Mouse (Mus musculus) stomach, postnatal 0 days (tissue): ENCODE measurements at regions not wholly inside any gene's neighbourhood (a gene's known extent, or its start where the extent isn't known, plus 50 kb on each side); places are given as distances from the start of the nearest gene placed in this dataset.
A peak's percentile ranks its signal among the peaks of the same experiment; 100 is the strongest.

Experiments
- ATAC-seq: fragments of 200-750 bp; cut with Nextera tagmentation; 2 replicates; pipeline ENCODE4 v1.8.0; 2017; ENCODE audit not compliant: low FRiP score, low TSS enrichment
- DNase-seq: peaks from one replicate; pipeline ENCODE4 v3.0.0-alpha.2; 2016; ENCODE audit warnings: low spot score
- H3K27ac ChIP-seq: fragments of 300-500 bp; sonication (generic); replicated peaks from 2 replicates; pipeline ENCODE4 v1.5.1; 2014; ENCODE audit warnings: mild to moderate bottlenecking, control low read depth
- H3K27me3 ChIP-seq: fragments of 300-500 bp; sonication (generic); 2 replicates; pipeline ENCODE4 v1.6.1; 2014; ENCODE audit warnings: low read length; ENCODE audit not compliant: control insufficient read depth, insufficient read depth
- H3K36me3 ChIP-seq: fragments of 300-500 bp; sonication (generic); 2 replicates; pipeline ENCODE4 v1.6.1; 2014; ENCODE audit warnings: low read length, mixed read lengths; ENCODE audit not compliant: control insufficient read depth, insufficient read depth
- H3K4me1 ChIP-seq: fragments of 300-500 bp; sonication (generic); replicated peaks from 2 replicates; pipeline ENCODE4 v1.6.1; 2014; ENCODE audit warnings: antibody characterized with exemption; ENCODE audit not compliant: control insufficient read depth, insufficient read depth
- H3K4me2 ChIP-seq: fragments of 300-500 bp; sonication (generic); replicated peaks from 2 replicates; pipeline ENCODE4 v1.6.1; 2014; ENCODE audit warnings: low read depth, mild to moderate bottlenecking, control low read depth, moderate library complexity
- H3K4me3 ChIP-seq: fragments of 300-500 bp; sonication (generic); 2 replicates; pipeline ENCODE4 v1.5.1; 2014; ENCODE audit warnings: low read depth, low read length, control low read depth
- H3K9ac ChIP-seq: fragments of 300-500 bp; sonication (generic); 2 replicates; pipeline ENCODE4 v1.6.1; 2014; ENCODE audit warnings: mild to moderate bottlenecking, low read length, control low read depth, mixed read lengths
- H3K9me3 ChIP-seq: fragments of 300-500 bp; sonication (generic); 2 replicates; pipeline ENCODE4 v1.6.1; 2016; ENCODE audit warnings: low read length; ENCODE audit not compliant: control insufficient read depth
- CTCF ChIP-seq: IDR thresholded peaks from 2 replicates; pipeline ENCODE4 v1.5.1; 2016; ENCODE audit warnings: antibody characterized with exemption, low read depth, mild to moderate bottlenecking, moderate library complexity
- EP300 ChIP-seq: optimal IDR thresholded peaks from 2 replicates; pipeline ENCODE3; 2016; ENCODE audit warnings: antibody characterized with exemption
- WGBS: fragments of 180-500 bp; shearing (Covaris S2); extraction: QIAGEN DNeasy Blood & Tissue Kit; methylation state at CpG from one replicate; pipeline ENCODE4 v1.1.7; 2014; 5-methylcytosine and 5-hydroxymethylcytosine counted together

DNA sequence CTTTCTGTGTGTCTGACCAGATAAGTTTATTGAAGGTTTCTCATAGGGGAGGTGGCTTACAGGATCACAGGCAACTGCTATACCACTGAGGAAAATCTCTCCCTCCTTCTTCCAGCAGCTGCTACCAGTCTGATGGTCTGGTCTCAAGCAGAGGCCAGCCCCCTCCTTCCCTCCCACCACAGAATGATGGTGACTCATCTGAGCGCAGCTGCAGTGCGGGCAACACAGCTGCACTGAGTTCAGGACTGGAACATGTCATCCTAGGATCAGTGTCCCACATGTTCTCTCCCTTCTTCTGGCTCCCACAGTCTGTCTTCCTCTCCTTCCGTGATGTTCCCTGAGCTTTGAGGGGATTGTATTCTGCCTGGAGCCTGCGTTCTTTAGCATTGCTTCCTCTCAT lies 375.1 kb upstream of the Zmiz1 start:
- no peak for DNase-seq
- ATAC-seq: no peak
- 65% methylated on average over 4 of the region's 4 CpGs for WGBS

DNA sequence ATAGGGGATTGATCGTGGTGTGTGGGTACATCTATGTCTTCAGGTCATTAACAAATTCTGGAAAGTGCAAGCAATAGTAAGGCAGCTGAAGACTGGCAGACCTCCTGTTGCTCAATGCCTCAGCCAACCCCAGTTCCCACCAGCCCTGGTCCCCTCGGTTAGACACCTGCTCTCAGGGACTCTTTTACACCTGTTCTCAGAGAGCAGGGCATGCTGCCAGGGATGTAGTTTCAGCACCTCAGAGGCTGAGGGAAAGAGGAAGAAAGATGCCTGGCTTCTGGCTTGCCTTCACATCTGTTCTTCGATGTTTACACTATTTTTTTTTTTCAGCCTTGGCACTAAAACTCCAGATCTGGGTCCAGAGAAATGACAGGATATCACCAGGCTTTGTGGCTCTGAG lies 362.2 kb upstream of the Zmiz1 start:
- Histone ChIP-seq H3K27ac (no peak overlapping the region), H3K4me3 (no peak overlapping the region), H3K4me2 (no peak overlapping the region), H3K36me3 (no peaks in the 10 kb centered on the region), H3K9me3 (0 out of 2 replicates have a peak, but pooled peaks cover 2% of the 10 kb centered on the region), H3K9ac (no peak overlapping the region), H3K27me3 (no peaks in the 10 kb centered on the region), H3K4me1 (no peaks in the 10 kb centered on the region)
- ATAC-seq (no peak), DNase-seq (no peak)
- 81% methylated on average over 3 of the region's 3 CpGs for WGBS
- no peak for TF ChIP-seq EP300
- TF ChIP-seq CTCF: no peak

More for the DNA sequence above, 375.1 kb upstream of the Zmiz1 start:
- H3K9ac ChIP-seq: no peak overlapping the region
- H3K4me3 ChIP-seq: no peak overlapping the region
- no peaks in the 10 kb centered on the region for H3K4me1 ChIP-seq
- no peaks in the 10 kb centered on the region for H3K27me3 ChIP-seq
- TF ChIP-seq EP300 (no peak), CTCF (no peak)
- H3K27ac ChIP-seq: no peak overlapping the region
- no peak overlapping the region for H3K4me2 ChIP-seq
- H3K9me3 ChIP-seq: no peaks in the 10 kb centered on the region
- H3K36me3 ChIP-seq: no peaks in the 10 kb centered on the region

DNA sequence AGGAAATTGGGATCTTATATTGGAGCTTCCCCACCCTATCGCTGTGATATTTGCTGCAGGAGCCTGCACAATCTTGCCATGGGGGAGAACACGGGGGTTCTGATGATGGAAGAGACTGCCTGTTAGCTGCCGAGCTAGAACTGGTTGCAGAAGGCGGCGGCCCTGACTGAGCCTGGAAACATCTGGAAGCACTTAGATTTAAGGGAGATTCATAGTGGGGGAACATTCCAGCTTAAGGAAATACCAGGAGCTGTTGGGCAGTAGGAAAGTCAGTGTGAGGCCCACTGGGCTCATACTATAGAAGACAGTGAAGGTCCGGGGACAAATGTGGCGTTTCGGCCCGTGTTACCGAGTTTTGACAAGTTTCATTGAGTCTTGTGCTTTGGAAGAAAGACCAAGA lies 353.6 kb upstream of the Zmiz1 start:
- Histone ChIP-seq H3K9ac (no peak overlapping the region), H3K9me3 (no peaks in the 10 kb centered on the region), H3K27ac (no peak overlapping the region), H3K27me3 (no peaks in the 10 kb centered on the region), H3K4me2 (no peak overlapping the region), H3K36me3 (no peaks in the 10 kb centered on the region), H3K4me3 (no peak overlapping the region), H3K4me1 (peaks cover 13% of the 10 kb centered on the region; the same call in 1 of the 2 replicates)
- 75% methylated on average over 10 of the region's 10 CpGs for WGBS
- DNase-seq (no peak), ATAC-seq (no peak)
- TF ChIP-seq CTCF (no peak), EP300 (no peak)

DNA sequence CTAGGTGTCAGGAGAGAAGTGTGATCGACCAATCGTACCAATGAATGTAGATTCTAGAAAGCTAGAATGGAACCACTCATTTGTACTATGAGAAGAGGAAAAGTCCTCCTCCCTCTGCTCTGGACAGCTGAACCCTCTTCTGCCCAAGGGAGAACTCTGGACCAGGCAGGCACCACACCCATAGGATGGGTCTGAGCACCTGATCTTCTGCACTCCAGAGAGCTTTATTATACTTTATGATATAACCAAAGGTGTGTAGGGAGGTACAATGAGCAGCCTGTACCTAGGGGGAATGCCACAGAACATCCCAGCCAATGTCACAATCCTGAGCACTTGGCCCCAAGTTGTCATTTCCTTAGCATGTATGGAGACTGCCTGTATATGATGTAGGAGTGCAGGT lies 352.5 kb upstream of the Zmiz1 start:
- H3K36me3 ChIP-seq: no peaks in the 10 kb centered on the region
- H3K9ac ChIP-seq: no peak overlapping the region
- WGBS: 98% methylated on average over 2 of the region's 2 CpGs
- DNase-seq (no peak), ATAC-seq (no peak)
- H3K27ac ChIP-seq: no peak overlapping the region
- no peaks in the 10 kb centered on the region for H3K9me3 ChIP-seq
- H3K4me3 ChIP-seq: no peak overlapping the region
- no peaks in the 10 kb centered on the region for H3K27me3 ChIP-seq
- peaks cover 13% of the 10 kb centered on the region; the same call in 1 of the 2 replicates for H3K4me1 ChIP-seq
- TF ChIP-seq EP300 (no peak), CTCF (no peak)
- H3K4me2 ChIP-seq: no peak overlapping the region

DNA sequence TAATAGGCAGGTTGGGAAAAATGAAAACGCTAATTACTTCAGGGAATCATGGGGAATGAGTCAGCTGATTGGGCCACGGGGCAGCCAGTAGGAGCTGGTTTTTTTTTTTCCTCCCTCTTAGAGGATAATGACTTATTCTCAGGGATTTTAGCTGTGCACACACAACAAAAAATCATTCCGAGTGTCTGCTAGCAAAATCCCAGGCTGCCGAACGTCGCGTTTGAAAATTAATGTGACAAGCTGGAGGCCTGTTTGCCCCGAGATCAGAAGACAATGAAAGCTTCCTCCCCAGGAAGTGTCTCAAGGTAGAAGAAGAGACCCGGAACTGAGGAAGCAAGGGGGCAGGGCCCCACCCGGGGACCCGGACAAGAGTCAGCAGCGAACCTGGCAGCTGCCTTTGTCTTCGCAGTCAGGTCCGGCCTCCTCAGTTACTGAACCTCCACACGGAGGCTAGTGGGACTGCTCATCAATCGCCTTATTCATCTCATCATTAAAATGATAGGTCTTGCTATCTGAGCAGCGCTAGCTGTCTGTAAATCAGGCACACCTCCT lies 350.8 kb upstream of the Zmiz1 start:
- 0 out of 2 replicates have a peak, but pooled peaks have one; percentile 24 for ATAC-seq
- H3K9ac ChIP-seq: peak overlapping the region; percentile 43
- 14% methylated on average over 17 of the region's 17 CpGs for WGBS

DNA sequence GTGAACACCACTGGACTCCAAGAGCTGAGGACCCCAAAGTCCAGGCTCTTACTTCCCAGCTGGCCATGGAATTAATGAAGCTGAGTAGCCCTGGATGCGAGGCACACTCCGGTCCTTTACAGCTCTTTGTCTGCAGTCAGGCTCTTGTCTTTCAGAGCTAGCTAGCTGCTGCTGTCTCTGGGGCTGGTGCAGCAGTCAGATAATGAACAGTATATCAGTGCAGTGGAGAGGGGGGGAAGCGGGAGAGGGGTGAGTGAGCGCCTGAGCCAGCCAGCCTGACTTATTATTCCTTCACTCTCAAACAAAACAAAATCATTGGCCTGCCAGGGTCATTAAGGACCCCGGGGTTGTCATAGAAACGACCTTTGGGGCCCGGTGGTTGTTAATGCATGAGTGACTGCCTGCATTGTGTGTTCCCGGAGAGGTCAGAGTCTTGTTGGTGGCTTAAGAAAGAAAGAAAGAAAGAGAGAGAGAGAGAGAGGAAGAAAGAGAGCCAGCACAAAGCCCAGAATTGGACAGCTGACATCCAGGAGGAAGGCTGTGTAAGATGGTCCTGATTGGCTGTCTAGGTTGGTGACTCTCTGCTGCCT lies 350.2 kb upstream of the Zmiz1 start:
- Histone ChIP-seq H3K36me3 (no peaks in the 10 kb centered on the region), H3K27me3 (no peaks in the 10 kb centered on the region), H3K4me2 (peak overlapping the region; percentile 39), H3K9me3 (no peaks in the 10 kb centered on the region), H3K27ac (0 out of 2 replicates have a peak overlapping the region, but pooled peaks have one; percentile 2), H3K9ac (peak overlapping the region; percentile 43; the same call in 1 of the 2 replicates), H3K4me3 (0 out of 2 replicates have a peak overlapping the region, but pooled peaks have one; percentile 2), H3K4me1 (peaks cover 13% of the 10 kb centered on the region; the same call in 1 of the 2 replicates)
- ATAC-seq (peak; percentile 57; the same call in 1 of the 2 replicates), DNase-seq (peak; percentile 29)
- no peak for TF ChIP-seq CTCF
- TF ChIP-seq EP300: no peak
- WGBS: 15% methylated on average over 8 of the region's 8 CpGs

More for the DNA sequence above, 350.8 kb upstream of the Zmiz1 start:
- Histone ChIP-seq H3K4me3 (0 out of 2 replicates have a peak overlapping the region, but pooled peaks have one; percentile 2), H3K36me3 (no peaks in the 10 kb centered on the region), H3K4me1 (peaks cover 13% of the 10 kb centered on the region; the same call in 1 of the 2 replicates), H3K9me3 (no peaks in the 10 kb centered on the region), H3K27ac (0 out of 2 replicates have a peak overlapping the region, but pooled peaks have one; percentile 2), H3K4me2 (peak overlapping the region; percentile 39), H3K27me3 (no peaks in the 10 kb centered on the region)
- no peak for TF ChIP-seq CTCF
- TF ChIP-seq EP300: no peak
- DNase-seq: peak; percentile 27
